Mouse (Mus musculus) activated CD4-positive, CD25-positive, alpha-beta regulatory T cell (primary cell): ENCODE results near the gene Tmem53. TPM values are rescaled to one million over a fixed set of nuclear protein-coding genes. Genes with fewer than 3 reads are reported as not detected.

Experiments
- polyA plus RNA-seq, 2 experiments: library from polyadenylated mRNA; unstranded; fragments of 100-300 nt; shearing (Covaris generic); gene quantifications; one replicate each; pipeline ENCODE4 v1.2.1; 2017

The Tmem53 gene
- under 1 TPM; 0.32 to 0.38 TPM for polyA plus RNA-seq

DNA sequence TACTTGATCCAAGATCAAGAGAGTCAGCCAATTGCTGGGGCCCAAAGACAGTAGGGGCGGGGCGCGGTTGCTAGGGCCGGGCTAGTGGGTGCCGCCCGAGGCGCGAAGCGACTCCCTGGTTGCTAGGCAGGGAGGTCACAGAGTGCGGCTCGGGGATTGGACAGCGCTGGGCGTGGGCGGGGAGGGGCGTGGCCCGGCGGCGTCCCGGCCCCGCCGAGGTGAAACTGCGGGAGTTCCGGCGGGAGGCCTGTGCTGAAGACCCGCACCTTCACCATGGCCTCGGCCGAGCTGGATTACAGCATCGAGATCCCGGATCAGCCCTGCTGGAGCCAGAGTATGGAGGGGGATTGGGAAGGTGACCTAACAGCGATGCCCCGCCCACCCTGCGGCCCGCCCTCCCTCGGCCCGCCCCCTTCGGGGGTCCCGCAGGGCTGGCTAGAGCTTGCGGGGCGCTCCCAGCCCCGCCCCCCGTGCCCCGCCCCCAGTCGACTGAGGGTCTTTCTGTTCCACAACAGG lies at the start of gene Tmem53, which contains the start of gene Armh1:
TSS of gene Tmem53 (plus strand) at position 151 of the 516 bp plus-strand sequence.
TSS of gene Armh1 (minus strand) at position 325 of the 516 bp plus-strand sequence.

Other genes starting within 250 kb of the Tmem53 start
- 10 to 100 TPM; 21.8 to 30.6 TPM for gene Eif2b3, start 232.5 kb upstream of the Tmem53 start, polyA plus RNA-seq
- gene Ptch2, start 155.9 kb upstream of the Tmem53 start, polyA plus RNA-seq: under 1 TPM; 0.10 to 0.16 TPM
- gene Btbd19, start 126.2 kb upstream of the Tmem53 start, polyA plus RNA-seq: 10 to 100 TPM; 44.3 to 51.7 TPM
- 1 to 10 TPM; 1.8 to 3.0 TPM for gene Tctex1d4, start 125.2 kb upstream of the Tmem53 start, polyA plus RNA-seq
- gene Plk3, start 118.0 kb upstream of the Tmem53 start, polyA plus RNA-seq: 10 to 100 TPM; 45.2 to 80.3 TPM
- 100 to 1,000 TPM; 408 to 760 TPM for gene Rps8, start 95.7 kb upstream of the Tmem53 start, polyA plus RNA-seq
- 1 to 10 TPM; 5.5 to 7.0 TPM for gene Kif2c, start 69.3 kb upstream of the Tmem53 start, polyA plus RNA-seq
- not detected for gene Armh1, start 174 bp downstream of the Tmem53 start, polyA plus RNA-seq
- gene Rnf220, start 245.1 kb downstream of the Tmem53 start, polyA plus RNA-seq: 100 to 1,000 TPM in 1 of 2 experiments, 10 to 100 TPM in 1; 83.5 to 100 TPM